Mouse (Mus musculus) kidney, embryonic 15.5 days (tissue): ENCODE data around the gene Bhlhe40. TPM values are rescaled to one million over a fixed set of nuclear protein-coding genes. Genes with fewer than 3 reads are reported as not detected.

Experiments
- ATAC-seq: fragments of 200-750 bp; cut with Nextera tagmentation; replicated peaks from 2 replicates; pipeline ENCODE4 v1.8.0; 2017; ENCODE audit warnings: moderate TSS enrichment; ENCODE audit not compliant: low FRiP score
- H3K27ac ChIP-seq: fragments of 300-500 bp; sonication (generic); 2 replicates; pipeline ENCODE4 v1.5.1; 2015; ENCODE audit warnings: mild to moderate bottlenecking, inconsistent platforms
- H3K27me3 ChIP-seq: fragments of 300-500 bp; sonication (generic); 2 replicates; pipeline ENCODE4 v1.6.1; 2015; ENCODE audit warnings: inconsistent platforms
- H3K36me3 ChIP-seq: fragments of 300-500 bp; sonication (generic); 2 replicates; pipeline ENCODE4 v1.6.1; 2015; ENCODE audit warnings: inconsistent platforms
- H3K4me1 ChIP-seq: fragments of 300-500 bp; sonication (generic); 2 replicates; pipeline ENCODE4 v1.6.1; 2015; ENCODE audit warnings: inconsistent platforms
- H3K4me2 ChIP-seq: fragments of 300-500 bp; sonication (generic); 2 replicates; pipeline ENCODE4 v1.6.1; 2015; ENCODE audit warnings: moderate library complexity, mild to moderate bottlenecking, inconsistent platforms
- H3K4me3 ChIP-seq: fragments of 300-500 bp; sonication (generic); replicated peaks from 2 replicates; pipeline ENCODE4 v1.5.1; 2015; ENCODE audit warnings: mild to moderate bottlenecking, inconsistent platforms
- H3K9ac ChIP-seq: fragments of 300-500 bp; sonication (generic); 2 replicates; pipeline ENCODE4 v1.6.1; 2015; ENCODE audit warnings: mild to moderate bottlenecking, inconsistent platforms
- H3K9me3 ChIP-seq: fragments of 300-500 bp; sonication (generic); replicated peaks from 2 replicates; pipeline ENCODE4 v1.6.1; 2016; ENCODE audit warnings: inconsistent platforms
- WGBS: fragments of 180-500 bp; shearing (Covaris S2); methylation state at CpG from one replicate; pipeline ENCODE4 v1.1.7; 2015; ENCODE audit warnings: mixed read lengths; 5-methylcytosine and 5-hydroxymethylcytosine counted together
- polyA plus RNA-seq: library from polyadenylated mRNA; unstranded; fragments of >200 nt; fragmentation: Nextera tagmentation; extraction: Ambion mirVana; gene quantifications from 2 replicates; pipeline ENCODE4 v1.2.1, GENCODE M21; 2015

Bhlhe40 gene
- 15.9 and 16.0 TPM in 2 replicates for polyA plus RNA-seq

DNA sequence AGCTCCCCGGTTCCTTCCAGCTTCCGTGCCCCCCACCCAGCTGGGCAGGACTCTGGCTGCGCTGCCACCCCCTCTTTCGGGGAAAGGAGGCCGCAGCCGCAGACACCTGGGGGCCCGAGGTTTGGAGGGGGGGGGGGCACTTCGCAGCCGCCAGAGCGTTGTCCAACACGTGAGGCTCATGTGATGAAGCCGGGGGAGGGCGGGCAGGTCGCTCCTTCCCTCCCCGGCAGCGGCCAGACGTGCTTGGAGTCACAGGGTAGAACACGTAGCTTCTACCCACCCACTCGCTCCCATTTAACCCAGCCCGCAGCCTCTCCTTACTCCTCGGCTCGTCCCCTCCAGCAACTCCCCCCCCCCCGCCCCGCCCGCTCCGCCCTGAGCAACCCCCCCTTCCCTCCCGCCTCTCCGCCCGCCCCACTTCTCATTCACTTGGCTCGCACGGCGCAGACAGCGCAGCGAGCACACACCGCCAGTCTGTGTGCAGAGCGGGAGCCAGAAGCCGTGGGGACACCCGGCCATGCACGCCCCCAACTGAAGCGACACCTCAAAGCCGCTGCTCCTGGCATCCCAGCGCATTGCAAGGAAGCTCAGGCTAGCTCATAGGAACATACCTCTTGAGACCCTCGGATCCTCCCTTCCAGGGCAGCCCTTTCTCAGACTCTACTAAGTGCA, at the start of gene Bhlhe40:
Gene Bhlhe40 (plus strand): TSS at position 424 of the 672 bp plus-strand sequence.
- 0% methylated on average over 34 of the region's 43 CpGs for WGBS
- Histone ChIP-seq H3K27me3 (0 out of 2 replicates have a peak, but pooled peaks cover 3% of the 10 kb centered on the region), H3K9ac (peak within 1 kb of the TSS; percentile 56), H3K4me3 (peak within 1 kb of the TSS; percentile 60), H3K4me1 (peaks cover 42% of the 10 kb centered on the region), H3K4me2 (peak within 1 kb of the TSS; percentile 95), H3K36me3 (peaks cover 9% of the 10 kb centered on the region), H3K27ac (peak within 1 kb of the TSS; percentile 98), H3K9me3 (no peaks in the 10 kb centered on the region)
- peak; percentile 82 for ATAC-seq

- H3K36me3 ChIP-seq = no peaks in the 10 kb centered on the region
- no peak overlapping the region for H3K27ac ChIP-seq
- no peaks in the 10 kb centered on the region for H3K9me3 ChIP-seq
- 69% methylated on average over 3 of the region's 3 CpGs for WGBS
- ATAC-seq = no peak
- H3K4me1 ChIP-seq = peaks cover 4% of the 10 kb centered on the region; the same call in 1 of the 2 replicates
- no peak overlapping the region for H3K4me2 ChIP-seq
- no peak overlapping the region for H3K9ac ChIP-seq
- no peaks in the 10 kb centered on the region for H3K27me3 ChIP-seq
- H3K4me3 ChIP-seq = no peak overlapping the region
Measured at GRCm38 (mm10) chr6:108611663-108612062, 48.8 kb upstream of the Bhlhe40 start.

DNA sequence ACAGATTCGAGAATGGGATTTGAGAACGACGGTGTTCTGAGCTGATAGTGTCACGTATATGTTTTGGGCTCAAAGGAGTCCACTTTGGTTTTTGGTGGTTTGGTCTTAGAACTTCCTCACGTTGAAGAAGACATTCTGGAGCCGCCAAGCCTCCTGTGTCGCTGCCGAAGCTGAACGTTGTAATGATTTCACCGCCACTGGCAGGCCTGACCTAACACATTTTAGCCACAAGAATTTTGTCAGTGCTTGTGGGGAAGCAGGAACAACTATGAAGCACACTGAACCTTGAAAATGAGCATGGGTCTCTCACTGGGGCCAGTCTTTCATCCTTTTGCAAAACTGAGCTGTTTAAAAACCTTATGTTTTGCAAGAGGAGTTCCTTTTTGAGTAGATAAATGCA, 42.4 kb upstream of the Bhlhe40 start:
- no peaks in the 10 kb centered on the region for H3K27me3 ChIP-seq
- H3K27ac ChIP-seq = no peak overlapping the region
- H3K4me1 ChIP-seq = no peaks in the 10 kb centered on the region
- no peak overlapping the region for H3K4me2 ChIP-seq
- H3K9ac ChIP-seq = no peak overlapping the region
- 84% methylated on average over 10 of the region's 10 CpGs for WGBS
- H3K9me3 ChIP-seq = no peaks in the 10 kb centered on the region
- no peaks in the 10 kb centered on the region for H3K36me3 ChIP-seq
- ATAC-seq = no peak
- no peak overlapping the region for H3K4me3 ChIP-seq

DNA sequence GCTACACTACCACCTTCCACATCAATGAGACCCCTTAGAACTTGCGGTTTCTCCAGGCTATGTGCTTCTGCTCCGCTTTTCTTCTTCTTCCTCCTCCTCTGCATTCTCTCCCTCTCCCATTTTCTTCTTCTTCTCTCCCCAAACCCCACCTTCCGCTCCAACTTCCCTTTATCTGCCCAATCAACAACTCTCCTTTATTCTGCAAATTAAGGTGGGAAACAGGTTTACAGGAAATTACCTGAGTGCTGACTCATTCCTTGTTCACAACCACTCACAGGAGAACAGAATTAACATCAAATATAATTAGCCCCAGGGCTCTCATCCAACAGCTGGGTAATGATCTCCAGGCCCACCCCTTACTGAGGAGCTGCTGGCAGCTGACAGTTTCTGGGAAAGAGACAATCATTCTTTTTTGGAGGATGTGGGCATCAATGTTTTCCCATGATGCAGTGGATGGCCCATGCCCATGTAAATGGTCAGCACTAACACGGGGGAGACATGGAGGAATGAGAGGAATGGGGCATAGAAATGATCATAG, 37.3 kb upstream of the Bhlhe40 start:
- no peaks in the 10 kb centered on the region for H3K4me1 ChIP-seq
- H3K4me2 ChIP-seq = no peak overlapping the region
- no peaks in the 10 kb centered on the region for H3K27me3 ChIP-seq
- 86% methylated on average over 4 of the region's 4 CpGs for WGBS
- H3K4me3 ChIP-seq = no peak overlapping the region
- H3K9ac ChIP-seq = no peak overlapping the region
- no peak for ATAC-seq
- no peaks in the 10 kb centered on the region for H3K36me3 ChIP-seq
- H3K27ac ChIP-seq = no peak overlapping the region
- no peaks in the 10 kb centered on the region for H3K9me3 ChIP-seq

DNA sequence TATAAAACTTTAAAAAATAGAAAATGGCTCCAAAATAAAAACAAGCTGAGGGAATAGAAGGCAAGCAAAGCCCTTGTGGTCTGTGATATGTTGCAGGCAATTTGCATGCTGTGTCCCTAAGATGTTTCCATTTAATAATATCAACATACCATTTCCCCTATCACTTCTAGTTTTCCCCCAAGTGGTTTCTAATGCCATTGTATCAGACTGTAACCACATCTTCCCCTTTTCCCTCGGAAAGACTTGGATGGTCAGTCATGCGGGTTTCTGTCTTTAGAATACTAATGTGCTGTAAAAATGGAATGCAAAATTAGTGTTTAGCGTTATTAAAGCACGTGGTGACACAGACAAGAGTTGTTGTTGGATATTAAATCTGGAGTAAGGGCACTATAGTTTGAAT, 35.5 kb upstream of the Bhlhe40 start:
- ATAC-seq = no peak
- 84% methylated on average over 4 of the region's 4 CpGs for WGBS
- Histone ChIP-seq H3K27ac (no peak overlapping the region), H3K4me1 (no peaks in the 10 kb centered on the region), H3K9ac (no peak overlapping the region), H3K4me2 (no peak overlapping the region), H3K36me3 (no peaks in the 10 kb centered on the region), H3K4me3 (no peak overlapping the region), H3K27me3 (no peaks in the 10 kb centered on the region), H3K9me3 (0 out of 2 replicates have a peak, but pooled peaks cover 4% of the 10 kb centered on the region)

DNA sequence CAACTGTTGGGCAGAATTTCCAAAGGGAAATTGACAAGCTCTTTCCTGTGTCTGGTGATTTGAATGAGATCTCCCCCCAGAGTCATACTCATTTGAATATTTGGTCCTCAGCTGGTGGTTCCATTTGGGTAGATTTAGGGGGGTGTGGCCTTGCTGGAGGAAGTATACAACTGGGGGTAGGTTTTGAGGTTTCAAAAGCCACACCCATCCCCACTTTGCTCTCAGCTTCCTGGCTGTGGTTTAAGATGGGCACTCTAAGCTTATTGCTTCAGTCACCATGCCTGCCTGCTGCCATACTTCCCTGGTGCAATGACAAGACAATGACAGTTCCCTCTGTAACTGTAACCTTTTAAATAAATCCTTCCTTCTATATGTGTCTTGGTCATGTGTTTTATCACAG, 29.7 kb upstream of the Bhlhe40 start:
- no peak overlapping the region for H3K4me2 ChIP-seq
- H3K4me3 ChIP-seq = no peak overlapping the region
- 0 out of 2 replicates have a peak, but pooled peaks cover 4% of the 10 kb centered on the region for H3K9me3 ChIP-seq
- no peaks in the 10 kb centered on the region for H3K36me3 ChIP-seq
- H3K27me3 ChIP-seq = no peaks in the 10 kb centered on the region
- no peak overlapping the region for H3K9ac ChIP-seq
- H3K4me1 ChIP-seq = no peaks in the 10 kb centered on the region
- no peak overlapping the region for H3K27ac ChIP-seq
- ATAC-seq = no peak

- WGBS = 66% methylated on average over 6 of the region's 6 CpGs
Measured at GRCm38 (mm10) chr6:108638157-108638833, 22.1 kb upstream of the Bhlhe40 start.

GRCm38 (mm10) chr6:108642020-108642419, 18.4 kb upstream of the Bhlhe40 start:
- Histone ChIP-seq H3K9ac (no peak overlapping the region), H3K27ac (no peak overlapping the region), H3K9me3 (no peaks in the 10 kb centered on the region), H3K4me3 (no peak overlapping the region), H3K4me2 (no peak overlapping the region), H3K36me3 (no peaks in the 10 kb centered on the region), H3K4me1 (0 out of 2 replicates have a peak, but pooled peaks cover 6% of the 10 kb centered on the region), H3K27me3 (no peaks in the 10 kb centered on the region)
- ATAC-seq = no peak
- WGBS = 66% methylated on average over 7 of the region's 7 CpGs

More at GRCm38 (mm10) chr6:108638157-108638833, 22.1 kb upstream of the Bhlhe40 start:
- Histone ChIP-seq H3K27me3 (no peaks in the 10 kb centered on the region), H3K4me3 (no peak overlapping the region), H3K36me3 (no peaks in the 10 kb centered on the region), H3K4me2 (no peak overlapping the region), H3K4me1 (0 out of 2 replicates have a peak, but pooled peaks cover 6% of the 10 kb centered on the region), H3K27ac (no peak overlapping the region), H3K9me3 (no peaks in the 10 kb centered on the region), H3K9ac (no peak overlapping the region)
- ATAC-seq = peak; percentile 90

DNA sequence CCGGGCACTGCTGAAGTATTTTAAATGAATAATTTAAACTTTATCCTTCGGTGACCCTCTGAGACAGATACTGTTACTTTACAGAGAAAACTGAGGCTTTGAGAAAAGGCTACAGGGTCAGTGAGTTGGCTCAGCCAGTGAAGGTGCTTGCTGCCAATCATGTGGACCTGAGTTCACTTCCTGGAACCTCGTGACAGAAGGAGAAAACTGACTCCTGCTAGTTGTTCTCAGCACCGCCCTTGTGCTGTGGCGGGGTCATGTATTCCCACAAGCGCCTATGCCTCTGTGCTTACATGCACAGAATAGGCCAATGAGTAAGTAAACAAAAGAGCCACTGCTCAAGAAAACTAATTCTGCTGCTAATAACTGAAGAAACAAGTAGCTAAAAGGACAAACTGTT, 17.4 kb upstream of the Bhlhe40 start:
- Histone ChIP-seq H3K4me3 (no peak overlapping the region), H3K27ac (no peak overlapping the region), H3K36me3 (no peaks in the 10 kb centered on the region), H3K27me3 (no peaks in the 10 kb centered on the region), H3K4me2 (no peak overlapping the region), H3K4me1 (0 out of 2 replicates have a peak, but pooled peaks cover 6% of the 10 kb centered on the region), H3K9me3 (no peaks in the 10 kb centered on the region), H3K9ac (no peak overlapping the region)
- no peak for ATAC-seq
- WGBS = 62% methylated on average over 6 of the region's 6 CpGs

DNA sequence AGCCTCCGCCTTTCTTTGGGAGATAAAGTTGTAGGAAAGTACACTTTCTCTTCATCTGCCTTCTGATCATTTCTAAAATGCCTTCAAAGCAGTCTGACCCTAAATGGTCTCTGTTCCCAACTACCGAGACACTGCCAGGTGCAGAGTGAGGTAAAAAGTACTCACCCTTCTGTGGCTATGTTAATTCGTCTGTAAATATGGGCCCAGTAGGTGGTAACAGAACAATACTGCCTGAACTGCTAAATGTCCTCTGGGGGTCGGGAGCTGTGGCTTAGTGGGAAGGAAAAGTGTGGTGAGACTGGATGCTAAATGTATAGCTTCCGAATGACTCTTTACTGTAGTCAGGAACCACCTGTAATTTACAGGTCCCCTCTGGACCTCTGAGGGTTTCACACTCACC, 16.1 kb upstream of the Bhlhe40 start:
- Histone ChIP-seq H3K9me3 (no peaks in the 10 kb centered on the region), H3K9ac (no peak overlapping the region), H3K27me3 (no peaks in the 10 kb centered on the region), H3K4me1 (no peaks in the 10 kb centered on the region), H3K27ac (no peak overlapping the region), H3K36me3 (no peaks in the 10 kb centered on the region), H3K4me3 (no peak overlapping the region), H3K4me2 (no peak overlapping the region)
- no peak for ATAC-seq
- WGBS = 71% methylated on average over 5 of the region's 5 CpGs

DNA sequence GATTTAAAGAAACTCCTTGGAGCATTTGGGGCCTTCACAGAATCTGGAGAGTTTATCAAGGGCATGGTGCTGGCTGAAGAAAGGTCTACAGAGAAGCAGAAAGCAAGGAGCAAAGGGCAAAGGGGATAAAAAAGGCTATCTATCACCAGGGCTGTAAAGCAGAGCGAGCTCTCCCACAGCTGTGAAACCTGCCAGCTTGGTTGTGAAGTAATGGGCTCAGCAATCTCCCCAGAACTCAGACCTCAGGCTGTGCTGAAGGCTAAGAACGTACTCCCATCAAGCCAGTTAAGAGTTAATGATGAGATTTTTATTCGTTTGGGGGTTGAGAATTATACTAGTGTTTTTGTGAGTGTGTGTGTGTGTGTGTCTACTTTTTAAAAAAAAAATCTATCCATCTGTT, 13.3 kb upstream of the Bhlhe40 start:
- 33% methylated on average over 3 of the region's 3 CpGs for WGBS
- Histone ChIP-seq H3K4me2 (no peak overlapping the region), H3K9me3 (no peaks in the 10 kb centered on the region), H3K27me3 (no peaks in the 10 kb centered on the region), H3K36me3 (no peaks in the 10 kb centered on the region), H3K4me3 (no peak overlapping the region), H3K9ac (no peak overlapping the region), H3K27ac (no peak overlapping the region), H3K4me1 (no peaks in the 10 kb centered on the region)
- no peak for ATAC-seq

DNA sequence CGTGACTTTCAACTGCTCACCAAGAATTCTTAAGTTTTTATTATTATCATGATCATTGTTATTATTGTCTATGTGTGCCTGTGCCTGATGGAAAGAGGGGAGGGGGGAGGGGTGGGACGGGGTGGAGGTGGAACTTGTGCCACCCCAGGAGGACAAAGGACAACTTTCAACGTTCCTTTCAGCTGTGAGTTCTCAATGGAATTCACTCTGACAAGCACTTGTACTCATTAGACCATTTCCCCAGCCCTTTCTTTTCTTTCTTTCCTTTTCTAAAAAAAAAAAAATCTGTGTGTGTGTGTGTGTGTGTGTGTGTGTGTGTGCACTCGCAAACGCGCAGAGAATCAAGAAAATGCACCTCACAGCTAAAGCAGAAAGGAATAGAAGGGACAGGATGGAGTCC, 12.4 kb upstream of the Bhlhe40 start:
- H3K9ac ChIP-seq = no peak overlapping the region
- no peaks in the 10 kb centered on the region for H3K36me3 ChIP-seq
- no peak overlapping the region for H3K4me3 ChIP-seq
- no peak overlapping the region for H3K27ac ChIP-seq
- H3K27me3 ChIP-seq = no peaks in the 10 kb centered on the region
- no peak overlapping the region for H3K4me2 ChIP-seq
- no peaks in the 10 kb centered on the region for H3K4me1 ChIP-seq
- ATAC-seq = no peak
- no peaks in the 10 kb centered on the region for H3K9me3 ChIP-seq
- 64% methylated on average over 6 of the region's 6 CpGs for WGBS
